Mouse (Mus musculus): Measurements from ENCODE around the gene Msmo1. TPM values are rescaled to one million over a fixed set of nuclear protein-coding genes. Genes with fewer than 3 reads are reported as not detected.

Msmo1 gene
- polyA plus RNA-seq, 1 experiment = 65.0 TPM

GRCm38 (mm10) chr8:64757956-64758355 lies 24.4 kb upstream of the Msmo1 start:
- Histone ChIP-seq H3ac (ENCODE audit: control insufficient read depth, insufficient read length) (no peak overlapping the region), H3K79me2 (ENCODE audit: control insufficient read depth, insufficient read depth) (no peaks in the 10 kb centered on the region), H3K4me2 (ENCODE audit: low read depth) (no peak overlapping the region), H3K36me3 (ENCODE audit: control insufficient read depth, insufficient read depth) (peaks cover 17% of the 10 kb centered on the region), H3K27me3 (ENCODE audit: control insufficient read depth, insufficient read depth, insufficient read length) (no peaks in the 10 kb centered on the region), H3K4me3 (no peak overlapping the region)
- no peak for TF ChIP-seq POLR2AphosphoS2 (IDR thresholded peaks at IDR 0.05; ENCODE audit: insufficient read length, low read depth)
- TF ChIP-seq MAX (IDR thresholded peaks at IDR 0.05; ENCODE audit: low read depth) = no peak
- TF ChIP-seq MYOG (IDR thresholded peaks at IDR 0.05; ENCODE audit: control insufficient read depth in 1 of 3, insufficient read depth in 1 of 3, insufficient read length in 2 of 3, low read depth in 2 of 3) = no peak
- TF ChIP-seq E2F4 (IDR thresholded peaks at IDR 0.05; ENCODE audit: insufficient read depth) = no peak
- no peak for TF ChIP-seq SRF (IDR thresholded peaks at IDR 0.05; ENCODE audit: control insufficient read depth, insufficient read length, low read depth)
- no peak for TF ChIP-seq REST (IDR thresholded peaks at IDR 0.05; ENCODE audit: insufficient read depth, insufficient read length)
- TF ChIP-seq MYOD1 (IDR thresholded peaks at IDR 0.05; ENCODE audit: control insufficient read depth in 1 of 3, insufficient read length in 2 of 3, low read depth in 2 of 3) = no peak
- TF ChIP-seq POLR2A (IDR thresholded peaks at IDR 0.05; ENCODE audit: insufficient read length, low read depth) = no peak
- TF ChIP-seq USF1 (IDR thresholded peaks at IDR 0.05; ENCODE audit: low read depth) = no peak

GRCm38 (mm10) chr8:64746215-64747058 lies 12.8 kb upstream of the Msmo1 start:
- Histone ChIP-seq H3K36me3 (ENCODE audit: control insufficient read depth, insufficient read depth) (peaks cover 14% of the 10 kb centered on the region), H3ac (ENCODE audit: control insufficient read depth, insufficient read length) (no peak overlapping the region), H3K4me3 (no peak overlapping the region), H3K27me3 (ENCODE audit: control insufficient read depth, insufficient read depth, insufficient read length) (no peaks in the 10 kb centered on the region), H3K4me2 (ENCODE audit: low read depth) (no peak overlapping the region), H3K79me2 (ENCODE audit: control insufficient read depth, insufficient read depth) (no peaks in the 10 kb centered on the region)
- TF ChIP-seq MAX (IDR thresholded peaks at IDR 0.05; ENCODE audit: low read depth) (no peak), REST (IDR thresholded peaks at IDR 0.05; ENCODE audit: insufficient read depth, insufficient read length) (no peak), POLR2A (IDR thresholded peaks at IDR 0.05; ENCODE audit: insufficient read length, low read depth) (no peak), E2F4 (IDR thresholded peaks at IDR 0.05; ENCODE audit: insufficient read depth) (no peak), TCF3 (IDR thresholded peaks at IDR 0.05; ENCODE audit: insufficient read length, low read depth) (no peak), MYOD1 (IDR thresholded peaks at IDR 0.05; ENCODE audit: control insufficient read depth in 1 of 3, insufficient read length in 2 of 3, low read depth in 2 of 3) (no peak)

GRCm38 (mm10) chr8:64740547-64741211 lies 7.1 kb upstream of the Msmo1 start:
- H3K4me2 ChIP-seq (ENCODE audit: low read depth) = no peak overlapping the region
- H3ac ChIP-seq (ENCODE audit: control insufficient read depth, insufficient read length) = no peak overlapping the region
- TF ChIP-seq MYOD1 (IDR thresholded peaks at IDR 0.05; ENCODE audit: control insufficient read depth in 1 of 3, insufficient read length in 2 of 3, low read depth in 2 of 3) = no peak
- TF ChIP-seq E2F4 (IDR thresholded peaks at IDR 0.05; ENCODE audit: insufficient read depth) = no peak
- TF ChIP-seq CEBPB (IDR thresholded peaks at IDR 0.05; ENCODE audit: insufficient read depth, poor library complexity, severe bottlenecking) = no peak
- no peak for TF ChIP-seq MAX (IDR thresholded peaks at IDR 0.05; ENCODE audit: low read depth)
- TF ChIP-seq MYOG (IDR thresholded peaks at IDR 0.05; ENCODE audit: control insufficient read depth in 1 of 3, insufficient read depth in 1 of 3, insufficient read length in 2 of 3, low read depth in 2 of 3) = no peak
- TF ChIP-seq REST (IDR thresholded peaks at IDR 0.05; ENCODE audit: insufficient read depth, insufficient read length) = no peak
- no peak for TF ChIP-seq POLR2A (IDR thresholded peaks at IDR 0.05; ENCODE audit: insufficient read length, low read depth)
- no peak for TF ChIP-seq TCF12 (IDR thresholded peaks at IDR 0.05; ENCODE audit: insufficient read depth, poor library complexity, severe bottlenecking)
- TF ChIP-seq POLR2AphosphoS2 (IDR thresholded peaks at IDR 0.05; ENCODE audit: insufficient read length, low read depth) = no peak
- no peak for TF ChIP-seq USF1 (IDR thresholded peaks at IDR 0.05; ENCODE audit: low read depth)
- no peak for TF ChIP-seq TCF3 (IDR thresholded peaks at IDR 0.05; ENCODE audit: insufficient read length, low read depth)
- TF ChIP-seq SRF (IDR thresholded peaks at IDR 0.05; ENCODE audit: control insufficient read depth, insufficient read length, low read depth) = no peak
- no peaks in the 10 kb centered on the region for H3K79me2 ChIP-seq (ENCODE audit: control insufficient read depth, insufficient read depth)
- H3K27me3 ChIP-seq (ENCODE audit: control insufficient read depth, insufficient read depth, insufficient read length) = no peaks in the 10 kb centered on the region
- H3K36me3 ChIP-seq (ENCODE audit: control insufficient read depth, insufficient read depth) = no peaks in the 10 kb centered on the region
- H3K4me3 ChIP-seq = no peak overlapping the region

- TF ChIP-seq REST (IDR thresholded peaks at IDR 0.05; ENCODE audit: insufficient read depth, insufficient read length) = no peak
- TF ChIP-seq SRF (IDR thresholded peaks at IDR 0.05; ENCODE audit: control insufficient read depth, insufficient read length, low read depth) = no peak
- no peak for TF ChIP-seq MYOG (IDR thresholded peaks at IDR 0.05; ENCODE audit: control insufficient read depth in 1 of 3, insufficient read depth in 1 of 3, insufficient read length in 2 of 3, low read depth in 2 of 3)
- no peak for TF ChIP-seq MAX (IDR thresholded peaks at IDR 0.05; ENCODE audit: low read depth)
- no peak for TF ChIP-seq POLR2A (IDR thresholded peaks at IDR 0.05; ENCODE audit: insufficient read length, low read depth)
- TF ChIP-seq E2F4 (IDR thresholded peaks at IDR 0.05; ENCODE audit: insufficient read depth) = no peak
- no peak for TF ChIP-seq TCF3 (IDR thresholded peaks at IDR 0.05; ENCODE audit: insufficient read length, low read depth)
- TF ChIP-seq POLR2AphosphoS2 (IDR thresholded peaks at IDR 0.05; ENCODE audit: insufficient read length, low read depth) = no peak
- no peak for TF ChIP-seq TCF12 (IDR thresholded peaks at IDR 0.05; ENCODE audit: insufficient read depth, poor library complexity, severe bottlenecking)
- TF ChIP-seq MYOD1 (IDR thresholded peaks at IDR 0.05; ENCODE audit: control insufficient read depth in 1 of 3, insufficient read length in 2 of 3, low read depth in 2 of 3) = no peak
- no peak for TF ChIP-seq USF1 (IDR thresholded peaks at IDR 0.05; ENCODE audit: low read depth)
- TF ChIP-seq CEBPB (IDR thresholded peaks at IDR 0.05; ENCODE audit: insufficient read depth, poor library complexity, severe bottlenecking) = no peak
- H3K4me2 ChIP-seq (ENCODE audit: low read depth) = no peak overlapping the region
Observed at GRCm38 (mm10) chr8:64738916-64739315, 5.3 kb upstream of the Msmo1 start.

More at GRCm38 (mm10) chr8:64738916-64739315, 5.3 kb upstream of the Msmo1 start:
- H3K79me2 ChIP-seq (ENCODE audit: control insufficient read depth, insufficient read depth) = no peaks in the 10 kb centered on the region
- H3K36me3 ChIP-seq (ENCODE audit: control insufficient read depth, insufficient read depth) = no peaks in the 10 kb centered on the region
- no peaks in the 10 kb centered on the region for H3K27me3 ChIP-seq (ENCODE audit: control insufficient read depth, insufficient read depth, insufficient read length)
- no peak overlapping the region for H3K4me3 ChIP-seq
- H3ac ChIP-seq (ENCODE audit: control insufficient read depth, insufficient read length) = no peak overlapping the region
